Mouse (Mus musculus): ENCODE results near the gene Zfp219. TPM values are rescaled to one million over a fixed set of nuclear protein-coding genes. Genes with fewer than 3 reads are reported as not detected.

Gene Zfp219
- total and polyA plus RNA-seq, 3 experiments, result 36.3 to 46.9 TPM; not detected in 1

DNA sequence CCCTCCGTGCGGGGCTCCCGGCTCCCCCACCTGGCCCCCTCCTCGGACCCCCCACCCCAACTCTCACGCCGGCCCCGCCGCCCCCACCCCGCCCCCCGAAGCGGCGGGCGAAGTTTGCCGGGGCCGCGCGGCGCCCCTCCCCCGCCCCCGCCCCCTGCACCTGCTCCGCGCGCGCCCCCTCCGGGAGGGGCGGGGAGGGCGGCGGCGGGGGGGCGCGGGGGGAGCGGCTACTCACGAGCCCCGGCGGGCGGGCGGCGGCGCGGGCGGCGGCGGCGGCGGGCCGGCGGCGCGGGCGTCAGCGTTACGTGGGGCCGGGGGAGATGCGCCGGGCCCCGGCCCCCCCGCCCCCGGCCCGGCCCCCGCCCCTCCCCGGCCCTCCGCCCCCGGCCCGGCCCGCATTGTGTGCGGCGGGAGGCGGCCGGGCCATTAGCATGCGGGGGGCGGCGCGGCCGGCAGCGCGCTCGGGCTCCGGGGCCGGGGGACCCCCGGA lies 6.2 kb downstream of the Zfp219 start:
- DNase-seq (ENCODE audit: low read depth, low spot score), result no peak
- peaks cover 0 to 26% of the 10 kb centered on the region in 2 experiments; a peak in 3 of 4 replicates for H3K4me1 ChIP-seq (ENCODE audit: control insufficient read depth in 1 of 2, insufficient read depth in 2 of 2, low read length in 2 of 2)
- TF ChIP-seq MAZ (IDR thresholded peaks at IDR 0.05; ENCODE audit: low read depth, low read length), result no peak
- no peak for TF ChIP-seq TCF12 (IDR thresholded peaks at IDR 0.05; ENCODE audit: low read depth, low read length)
- TF ChIP-seq JUND (IDR thresholded peaks at IDR 0.05; ENCODE audit: low read depth, low read length), result no peak
- no peak for TF ChIP-seq ELF1 (IDR thresholded peaks at IDR 0.05; ENCODE audit: low read depth, low read length)
- TF ChIP-seq ZKSCAN1 (IDR thresholded peaks at IDR 0.05; ENCODE audit: low read depth, low read length), result no peak
- H3K79me2 ChIP-seq (ENCODE audit: control insufficient read depth, insufficient read depth, low read length, poor library complexity), result peaks cover 7% of the 10 kb centered on the region
- no peaks in the 10 kb centered on the region for H3K27me3 ChIP-seq (ENCODE audit: control insufficient read depth in 1 of 2, insufficient read depth in 2 of 2, low read length in 2 of 2)
- no peak overlapping the region; the same call in 1 of the 2 replicates for H3K9ac ChIP-seq (ENCODE audit: control insufficient read depth, low read depth, low read length, poor library complexity, severe bottlenecking)
- no peaks in the 10 kb centered on the region for H3K9me3 ChIP-seq (replicated peaks; ENCODE audit: insufficient read depth, low read length)
- H3K4me3 ChIP-seq (ENCODE audit: control insufficient read depth in 1 of 2, insufficient read depth in 1 of 2, low read depth in 2 of 2, low read length in 2 of 2), result peak overlapping the region in 1 of 2 experiments; percentile 40; a peak in 1 of 4 replicates
- H3K27ac ChIP-seq (ENCODE audit: control insufficient read depth, low read depth, low read length), result no peak overlapping the region
- peaks cover 0 to 11% of the 10 kb centered on the region in 2 experiments; a peak in 2 of 4 replicates for H3K36me3 ChIP-seq (ENCODE audit: control insufficient read depth in 1 of 2, insufficient read depth in 2 of 2, low read length in 2 of 2)

DNA sequence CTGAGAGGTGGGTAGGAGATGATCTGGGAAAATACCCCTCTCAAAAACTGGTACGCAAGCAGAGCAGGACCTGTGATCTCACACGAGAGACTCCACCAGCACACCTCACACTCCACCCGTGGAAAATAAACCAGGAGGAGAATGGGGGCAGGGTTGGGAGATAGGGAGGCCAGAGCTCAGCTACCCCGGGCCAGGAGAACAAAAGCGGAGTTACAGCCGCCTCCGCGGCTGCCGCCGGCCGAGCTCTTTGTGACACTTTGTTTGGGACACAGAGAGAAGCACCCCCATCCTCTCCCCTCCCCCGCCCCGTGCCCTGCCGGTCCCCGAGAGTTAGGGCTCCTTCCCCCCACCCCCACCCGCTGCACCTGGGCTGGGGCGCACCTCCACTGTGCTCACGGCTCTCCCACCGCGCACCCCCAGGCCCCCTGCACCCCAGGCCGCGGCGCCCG lies 6.7 kb downstream of the Zfp219 start:
- TF ChIP-seq ELF1 (IDR thresholded peaks at IDR 0.05; ENCODE audit: low read depth, low read length), result no peak
- no peak for TF ChIP-seq ZMIZ1 (IDR thresholded peaks at IDR 0.05; ENCODE audit: low read depth, low read length)
- no peak for TF ChIP-seq MYB (IDR thresholded peaks at IDR 0.05; ENCODE audit: low read depth, low read length)
- no peak for TF ChIP-seq POLR2AphosphoS5 (IDR thresholded peaks at IDR 0.05; ENCODE audit: borderline replicate concordance, low read depth, low read length)
- TF ChIP-seq JUND (IDR thresholded peaks at IDR 0.05; ENCODE audit: low read depth, low read length), result no peak
- no peak for TF ChIP-seq MAFK (IDR thresholded peaks at IDR 0.05; ENCODE audit: borderline replicate concordance, low read depth, low read length)
- TF ChIP-seq GATA1 (IDR thresholded peaks at IDR 0.05; ENCODE audit: low read depth, low read length), result no peak
- no peak for TF ChIP-seq TCF12 (IDR thresholded peaks at IDR 0.05; ENCODE audit: low read depth, low read length)
- no peak for TF ChIP-seq ZKSCAN1 (IDR thresholded peaks at IDR 0.05; ENCODE audit: low read depth, low read length)
- no peak for TF ChIP-seq ZNF384 (IDR thresholded peaks at IDR 0.05; ENCODE audit: low read depth, low read length)
- Histone ChIP-seq H3K27ac (ENCODE audit: control insufficient read depth, low read depth, low read length) (no peak overlapping the region), H3K4me1 (ENCODE audit: control insufficient read depth in 1 of 2, insufficient read depth in 2 of 2, low read length in 2 of 2) (peaks cover 0 to 23% of the 10 kb centered on the region in 2 experiments; a peak in 3 of 4 replicates), H3K4me3 (ENCODE audit: control insufficient read depth in 1 of 2, insufficient read depth in 1 of 2, low read depth in 2 of 2, low read length in 2 of 2) (peak overlapping the region; percentile 30 to 40; a peak in 3 of 4 replicates), H3K9ac (ENCODE audit: control insufficient read depth, low read depth, low read length, poor library complexity, severe bottlenecking) (peak overlapping the region; percentile 33), H3K27me3 (ENCODE audit: control insufficient read depth in 1 of 2, insufficient read depth in 2 of 2, low read length in 2 of 2) (no peaks in the 10 kb centered on the region), H3K9me3 (replicated peaks; ENCODE audit: insufficient read depth, low read length) (no peaks in the 10 kb centered on the region), H3K36me3 (ENCODE audit: control insufficient read depth in 1 of 2, insufficient read depth in 2 of 2, low read length in 2 of 2) (peaks cover 0 to 11% of the 10 kb centered on the region in 2 experiments; a peak in 2 of 4 replicates), H3K79me2 (ENCODE audit: control insufficient read depth, insufficient read depth, low read length, poor library complexity) (peaks cover 7% of the 10 kb centered on the region; the same call in 1 of the 2 replicates)
- DNase-seq (ENCODE audit: low read depth, low spot score), result peak; percentile 32

- no peak for DNase-seq (ENCODE audit: low read depth, low spot score)
- no peak overlapping the region for H3K9ac ChIP-seq (ENCODE audit: control insufficient read depth, low read depth, low read length, poor library complexity, severe bottlenecking)
- no peak overlapping the region for H3K27ac ChIP-seq (ENCODE audit: control insufficient read depth, low read depth, low read length)
- no peak for TF ChIP-seq MAZ (IDR thresholded peaks at IDR 0.05; ENCODE audit: low read depth, low read length)
- no peak for TF ChIP-seq CHD1 (IDR thresholded peaks at IDR 0.05; ENCODE audit: low read depth, low read length)
- TF ChIP-seq JUND (IDR thresholded peaks at IDR 0.05; ENCODE audit: low read depth, low read length), result no peak
- H3K27me3 ChIP-seq (ENCODE audit: control insufficient read depth in 1 of 2, insufficient read depth in 2 of 2, low read length in 2 of 2), result no peaks in the 10 kb centered on the region
- H3K4me3 ChIP-seq (ENCODE audit: control insufficient read depth in 1 of 2, insufficient read depth in 1 of 2, low read depth in 2 of 2, low read length in 2 of 2), result no peak overlapping the region
- H3K4me1 ChIP-seq (ENCODE audit: control insufficient read depth in 1 of 2, insufficient read depth in 2 of 2, low read length in 2 of 2), result peaks cover 0 to 17% of the 10 kb centered on the region in 2 experiments; a peak in 3 of 4 replicates
- H3K79me2 ChIP-seq (ENCODE audit: control insufficient read depth, insufficient read depth, low read length, poor library complexity), result no peaks in the 10 kb centered on the region
- no peaks in the 10 kb centered on the region for H3K9me3 ChIP-seq (replicated peaks; ENCODE audit: insufficient read depth, low read length)
- peaks cover 0 to 11% of the 10 kb centered on the region in 2 experiments; a peak in 2 of 4 replicates for H3K36me3 ChIP-seq (ENCODE audit: control insufficient read depth in 1 of 2, insufficient read depth in 2 of 2, low read length in 2 of 2)
Observed at GRCm38 (mm10) chr14:52013021-52013610, 7.4 kb downstream of the Zfp219 start.

Data from MEL (cell line).